Mouse (Mus musculus) intestine, embryonic 16.5 days (tissue): ENCODE measurements at regions not wholly inside any gene's neighbourhood (a gene's known extent, or its start where the extent isn't known, plus 50 kb on each side); places are given as distances from the start of the nearest gene placed in this dataset.

Experiments used
- ATAC-seq: fragments of 200-750 bp; cut with Nextera tagmentation; 2 replicates; pipeline ENCODE4 v1.8.0; 2017; ENCODE audit warnings: moderate TSS enrichment, moderate library complexity
- H3K27ac ChIP-seq: fragments of 300-500 bp; sonication (generic); 2 replicates; pipeline ENCODE4 v1.5.1; 2014; ENCODE audit warnings: mild to moderate bottlenecking, low read length
- H3K27me3 ChIP-seq: fragments of 300-500 bp; sonication (generic); replicated peaks from 2 replicates; pipeline ENCODE4 v1.6.1; 2014; ENCODE audit warnings: low read length, control low read depth, mixed read lengths; ENCODE audit not compliant: control insufficient read depth, insufficient read depth
- H3K36me3 ChIP-seq: fragments of 300-500 bp; sonication (generic); 2 replicates; pipeline ENCODE4 v1.6.1; 2014; ENCODE audit warnings: low read length, control low read depth; ENCODE audit not compliant: control insufficient read depth, insufficient read depth
- H3K4me1 ChIP-seq: fragments of 300-500 bp; sonication (generic); 2 replicates; pipeline ENCODE4 v1.6.1; 2014; ENCODE audit warnings: low read length, control low read depth, mixed read lengths; ENCODE audit not compliant: control insufficient read depth, insufficient read depth
- H3K4me2 ChIP-seq: fragments of 300-500 bp; sonication (generic); 2 replicates; pipeline ENCODE4 v1.6.1; 2014; ENCODE audit warnings: low read depth, low read length, control low read depth
- H3K4me3 ChIP-seq: fragments of 300-500 bp; sonication (generic); 2 replicates; pipeline ENCODE4 v1.5.1; 2014; ENCODE audit warnings: mild to moderate bottlenecking, low read length
- H3K9ac ChIP-seq: fragments of 300-500 bp; sonication (generic); 2 replicates; pipeline ENCODE4 v1.6.1; 2014; ENCODE audit warnings: low read depth, low read length
- H3K9me3 ChIP-seq: fragments of 300-500 bp; sonication (generic); 2 replicates; pipeline ENCODE4 v1.6.1; 2016; ENCODE audit warnings: low read length, control low read depth; ENCODE audit not compliant: control insufficient read depth
- WGBS: fragments of 180-500 bp; shearing (Covaris S2); extraction: QIAGEN DNeasy Blood & Tissue Kit; methylation state at CpG from one replicate; pipeline ENCODE4 v1.1.7; 2014; 5-methylcytosine and 5-hydroxymethylcytosine counted together

GRCm38 (mm10) chr12:16169781-16170535 is 353.2 kb upstream of the Trib2 start:
- H3K27ac ChIP-seq = no peak overlapping the region
- H3K9ac ChIP-seq = no peak overlapping the region
- WGBS = 54% methylated on average over 7 of the region's 7 CpGs
- H3K9me3 ChIP-seq = no peaks in the 10 kb centered on the region
- H3K27me3 ChIP-seq = no peaks in the 10 kb centered on the region
- no peak overlapping the region for H3K4me2 ChIP-seq
- no peaks in the 10 kb centered on the region for H3K36me3 ChIP-seq
- no peak overlapping the region for H3K4me3 ChIP-seq
- ATAC-seq = no peak
- H3K4me1 ChIP-seq = peaks cover 6% of the 10 kb centered on the region

GRCm38 (mm10) chr12:16167793-16168343 is 351.1 kb upstream of the Trib2 start:
- no peak; the same call in 1 of the 2 replicates for ATAC-seq
- Histone ChIP-seq H3K9ac (no peak overlapping the region), H3K9me3 (no peaks in the 10 kb centered on the region), H3K36me3 (no peaks in the 10 kb centered on the region), H3K4me1 (peaks cover 6% of the 10 kb centered on the region), H3K4me2 (no peak overlapping the region), H3K4me3 (no peak overlapping the region), H3K27ac (no peak overlapping the region), H3K27me3 (no peaks in the 10 kb centered on the region)
- 63% methylated on average over 7 of the region's 7 CpGs for WGBS

GRCm38 (mm10) chr12:16165126-16165525 is 348.4 kb upstream of the Trib2 start:
- no peaks in the 10 kb centered on the region for H3K9me3 ChIP-seq
- no peak overlapping the region for H3K27ac ChIP-seq
- H3K4me2 ChIP-seq = no peak overlapping the region
- peaks cover 6% of the 10 kb centered on the region for H3K4me1 ChIP-seq
- no peak overlapping the region for H3K4me3 ChIP-seq
- H3K36me3 ChIP-seq = no peaks in the 10 kb centered on the region
- ATAC-seq = no peak
- WGBS = 63% methylated on average over 4 of the region's 4 CpGs
- no peak overlapping the region for H3K9ac ChIP-seq
- H3K27me3 ChIP-seq = no peaks in the 10 kb centered on the region

DNA sequence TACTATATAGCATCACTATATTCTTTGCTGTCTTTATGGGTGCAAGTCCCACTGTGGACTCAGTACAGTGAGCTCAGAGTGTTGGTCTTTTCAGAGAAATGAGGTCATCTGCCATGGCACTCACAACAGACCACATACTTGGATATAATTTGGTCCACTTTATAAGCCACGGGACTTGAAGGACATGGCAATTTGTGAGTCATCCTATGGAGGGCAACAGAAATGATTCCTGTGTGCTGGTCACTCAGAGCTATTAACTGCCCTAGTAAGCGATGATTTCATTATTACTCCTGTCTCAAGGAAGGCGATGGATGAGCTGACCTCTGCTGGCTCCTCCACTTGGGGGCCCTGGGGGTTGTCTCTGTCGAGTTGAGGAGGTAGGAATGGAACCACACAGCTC is 345.2 kb upstream of the Trib2 start:
- Histone ChIP-seq H3K4me1 (no peaks in the 10 kb centered on the region), H3K9me3 (no peaks in the 10 kb centered on the region), H3K4me2 (no peak overlapping the region), H3K36me3 (no peaks in the 10 kb centered on the region), H3K4me3 (no peak overlapping the region), H3K27me3 (no peaks in the 10 kb centered on the region), H3K27ac (no peak overlapping the region), H3K9ac (no peak overlapping the region)
- 71% methylated on average over 4 of the region's 4 CpGs for WGBS
- no peak for ATAC-seq

DNA sequence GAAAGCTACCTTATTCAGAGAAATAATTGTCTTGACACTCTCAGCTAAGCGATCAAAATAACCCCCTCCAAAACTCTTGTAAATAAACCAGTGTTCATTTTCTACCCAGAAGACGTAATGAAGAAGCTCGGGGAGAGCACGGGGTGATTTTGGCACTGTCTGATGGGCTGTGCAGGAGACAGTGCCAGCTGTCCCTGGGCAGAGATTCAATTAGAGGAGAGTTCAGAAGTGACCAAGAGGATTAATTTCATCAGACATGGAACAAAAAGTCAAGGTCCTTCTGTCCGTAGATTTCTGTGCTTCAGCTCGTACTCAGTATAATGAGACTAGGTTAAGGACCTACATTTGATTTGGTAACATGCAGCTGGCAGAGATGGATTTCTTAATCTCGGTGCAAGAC is 341.2 kb upstream of the Trib2 start:
- no peak for ATAC-seq
- H3K4me2 ChIP-seq = no peak overlapping the region
- H3K27me3 ChIP-seq = no peaks in the 10 kb centered on the region
- H3K27ac ChIP-seq = no peak overlapping the region
- H3K4me3 ChIP-seq = no peak overlapping the region
- no peaks in the 10 kb centered on the region for H3K9me3 ChIP-seq
- H3K36me3 ChIP-seq = no peaks in the 10 kb centered on the region
- H3K4me1 ChIP-seq = no peaks in the 10 kb centered on the region
- 70% methylated on average over 7 of the region's 7 CpGs for WGBS
- H3K9ac ChIP-seq = no peak overlapping the region

- no peak for ATAC-seq
- Histone ChIP-seq H3K9me3 (no peaks in the 10 kb centered on the region), H3K4me3 (no peak overlapping the region), H3K9ac (no peak overlapping the region), H3K4me1 (no peaks in the 10 kb centered on the region), H3K4me2 (no peak overlapping the region), H3K27ac (no peak overlapping the region), H3K27me3 (no peaks in the 10 kb centered on the region), H3K36me3 (no peaks in the 10 kb centered on the region)
- WGBS = 23% methylated on average over 2 of the region's 2 CpGs
Observed at GRCm38 (mm10) chr12:16155791-16156558, 339.3 kb upstream of the Trib2 start.

- Histone ChIP-seq H3K9ac (no peak overlapping the region), H3K4me1 (no peaks in the 10 kb centered on the region), H3K27me3 (no peaks in the 10 kb centered on the region), H3K4me2 (no peak overlapping the region), H3K27ac (no peak overlapping the region), H3K4me3 (no peak overlapping the region), H3K9me3 (no peaks in the 10 kb centered on the region), H3K36me3 (no peaks in the 10 kb centered on the region)
- no peak for ATAC-seq
- WGBS = 77% methylated on average over 1 of the region's 1 CpGs
Observed at GRCm38 (mm10) chr12:16154256-16154655, 337.5 kb upstream of the Trib2 start.

- H3K27me3 ChIP-seq = no peaks in the 10 kb centered on the region
- H3K4me2 ChIP-seq = no peak overlapping the region
- no peak overlapping the region for H3K27ac ChIP-seq
- H3K9ac ChIP-seq = no peak overlapping the region
- H3K4me3 ChIP-seq = no peak overlapping the region
- 83% methylated on average over 11 of the region's 11 CpGs for WGBS
- no peaks in the 10 kb centered on the region for H3K9me3 ChIP-seq
- H3K36me3 ChIP-seq = no peaks in the 10 kb centered on the region
- H3K4me1 ChIP-seq = no peaks in the 10 kb centered on the region
- no peak for ATAC-seq
Observed at GRCm38 (mm10) chr12:16152108-16152507, 335.4 kb upstream of the Trib2 start.

DNA sequence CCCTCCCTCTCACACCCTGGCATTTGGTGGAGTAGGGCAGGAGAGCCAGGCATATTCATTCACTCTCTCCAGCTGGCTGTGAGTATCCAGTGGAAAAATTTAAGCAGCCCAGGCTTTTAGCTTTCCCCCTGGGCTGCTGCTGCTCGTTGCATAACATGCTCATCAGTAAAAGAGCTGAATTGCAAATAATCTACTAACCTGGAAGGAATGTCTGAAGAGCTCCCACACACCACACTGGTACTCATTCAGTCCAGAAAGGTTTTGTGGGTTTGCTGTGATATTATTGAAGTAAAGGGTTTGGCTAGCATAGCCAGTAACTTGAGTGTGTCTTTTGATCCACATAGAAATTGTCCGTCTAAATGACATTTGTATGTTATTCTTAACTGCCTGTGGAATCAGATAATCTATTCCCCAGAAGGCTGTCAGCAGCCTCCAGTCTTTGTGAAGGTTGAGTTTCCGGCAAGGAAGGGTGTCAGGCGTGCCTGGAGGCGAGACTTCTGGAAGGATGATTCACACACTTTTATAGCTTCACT is 334.5 kb upstream of the Trib2 start:
- Histone ChIP-seq H3K9ac (no peak overlapping the region), H3K27me3 (no peaks in the 10 kb centered on the region), H3K4me3 (no peak overlapping the region), H3K36me3 (no peaks in the 10 kb centered on the region), H3K4me2 (no peak overlapping the region), H3K9me3 (no peaks in the 10 kb centered on the region), H3K4me1 (no peaks in the 10 kb centered on the region), H3K27ac (no peak overlapping the region)
- WGBS = 46% methylated on average over 5 of the region's 5 CpGs
- ATAC-seq = no peak
